Mouse (Mus musculus) frontal cortex, postnatal 25 days (tissue): Measurements from ENCODE around the gene Notch4.

ENCODE experiments used
- DNase-seq, 2 experiments: peaks; one replicate each; pipeline ENCODE4 v3.0.0; 2022; ENCODE audit warnings: low spot score in 2 of 2

Notch4 gene

GRCm38 (mm10) chr17:34626773-34627092 lies 62.7 kb downstream of the Notch4 start:
- DNase-seq = no peak

DNA sequence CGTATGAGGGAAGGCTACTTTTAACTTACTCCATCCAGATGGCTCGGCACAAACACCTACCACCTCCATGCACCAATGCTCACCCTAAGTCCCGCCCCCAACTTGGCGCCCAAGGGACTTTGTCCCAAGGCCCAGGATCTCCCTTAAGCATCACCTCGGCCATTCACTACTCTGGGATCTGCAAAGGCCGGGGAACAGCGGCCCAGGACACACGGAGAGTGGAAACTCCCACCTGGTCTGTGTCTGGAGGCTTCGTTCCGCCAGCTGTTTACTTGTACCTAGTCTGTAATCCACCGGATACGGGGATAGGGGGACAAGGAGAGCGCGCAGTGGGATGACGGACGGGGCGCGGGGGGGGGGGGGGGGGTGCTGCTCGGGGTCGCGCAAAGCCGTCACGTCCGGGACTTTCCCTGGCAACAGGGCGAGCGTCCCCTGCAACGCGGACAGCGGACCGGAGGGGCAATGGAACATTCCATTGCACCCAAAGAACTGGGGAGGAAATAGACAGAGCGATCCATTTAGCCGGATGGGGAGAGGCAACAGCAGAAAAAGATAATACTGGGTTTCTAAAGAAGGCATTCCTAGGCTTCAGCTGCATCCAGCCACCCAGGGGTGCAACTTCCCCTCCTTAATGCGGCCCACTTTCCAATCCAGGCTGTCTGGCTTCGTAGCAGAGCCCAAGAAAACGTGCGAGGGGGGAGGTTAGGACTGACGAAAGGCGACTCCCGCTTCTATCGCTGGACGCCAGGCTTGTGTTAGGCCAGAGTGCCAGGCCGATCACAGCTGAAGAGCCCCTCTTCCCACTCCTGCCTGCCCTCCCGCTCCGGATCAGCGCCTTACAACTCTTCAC lies 63.2 kb downstream of the Notch4 start:
- DNase-seq = peak; percentile 65 to 76

DNA sequence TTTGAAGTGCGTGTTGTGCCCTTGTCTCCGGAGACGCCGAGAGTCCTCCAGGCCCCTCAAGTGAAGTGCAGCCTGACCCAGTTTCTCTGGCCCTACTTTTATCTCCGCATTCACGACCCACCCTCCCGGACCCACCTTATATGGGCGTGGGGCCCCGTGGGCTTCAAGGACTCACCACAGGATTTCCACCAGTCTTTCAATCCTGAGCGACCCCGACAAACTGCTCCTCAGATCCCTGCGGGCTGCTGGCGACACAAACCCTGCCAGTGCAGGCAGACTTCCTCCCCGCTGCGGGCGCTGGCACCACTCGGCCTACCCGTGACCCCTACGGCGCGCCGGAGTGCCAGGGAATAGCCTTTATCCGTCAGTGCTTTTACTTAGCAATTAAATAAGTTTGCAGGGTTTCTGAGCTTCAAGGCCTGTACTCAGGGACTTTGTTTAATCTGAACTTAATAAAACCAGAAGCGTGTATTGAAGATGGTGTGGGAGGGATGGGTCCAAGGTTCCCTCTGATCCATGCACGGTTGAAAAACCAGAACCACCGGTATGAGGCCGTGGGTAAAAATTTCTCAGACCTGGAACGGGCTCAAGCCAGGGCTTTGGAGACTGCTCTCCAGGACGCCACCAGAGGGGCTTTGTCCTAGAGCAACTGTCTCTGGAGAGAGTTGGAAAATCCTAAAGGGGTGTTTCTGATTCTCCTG lies 64.0 kb downstream of the Notch4 start, which contains the start of gene Ppt2:
Ppt2 (minus strand) TSS at position 568 of the 701 bp plus-strand sequence.
- no peak for DNase-seq

- no peak for DNase-seq
These were observed 64.5 kb downstream of the Notch4 start for GRCm38 (mm10) chr17:34628644-34628967.

DNA sequence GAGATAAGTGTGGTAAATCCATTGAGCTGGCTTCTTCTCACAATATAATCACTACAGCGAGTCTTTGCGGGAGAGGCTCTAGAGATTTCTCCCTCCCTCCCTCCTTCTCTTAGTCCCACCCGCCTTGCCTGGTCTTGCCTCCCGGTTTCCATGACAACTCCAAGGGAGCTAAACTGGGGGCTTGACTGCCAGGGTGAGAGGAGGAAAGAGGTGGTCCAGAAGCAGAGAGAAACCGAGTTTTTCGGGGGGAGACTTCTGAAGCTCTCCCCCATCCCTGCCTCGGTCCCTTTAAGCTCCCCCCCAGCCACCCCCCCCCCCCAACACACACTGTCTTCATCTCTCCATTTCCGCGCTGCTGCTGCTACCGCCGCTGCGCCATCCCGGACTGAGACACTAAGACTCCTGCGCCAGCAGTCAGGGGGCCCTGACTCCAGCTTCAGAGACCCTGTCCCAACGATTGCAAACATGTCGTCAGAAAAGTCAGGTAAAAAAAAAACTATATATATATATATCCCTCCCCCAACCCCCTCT lies 65.2 kb downstream of the Notch4 start, which contains the start of gene Prrt1:
Prrt1 (plus strand) TSS at position 313 of the 531 bp plus-strand sequence.
- no peak for DNase-seq

DNA sequence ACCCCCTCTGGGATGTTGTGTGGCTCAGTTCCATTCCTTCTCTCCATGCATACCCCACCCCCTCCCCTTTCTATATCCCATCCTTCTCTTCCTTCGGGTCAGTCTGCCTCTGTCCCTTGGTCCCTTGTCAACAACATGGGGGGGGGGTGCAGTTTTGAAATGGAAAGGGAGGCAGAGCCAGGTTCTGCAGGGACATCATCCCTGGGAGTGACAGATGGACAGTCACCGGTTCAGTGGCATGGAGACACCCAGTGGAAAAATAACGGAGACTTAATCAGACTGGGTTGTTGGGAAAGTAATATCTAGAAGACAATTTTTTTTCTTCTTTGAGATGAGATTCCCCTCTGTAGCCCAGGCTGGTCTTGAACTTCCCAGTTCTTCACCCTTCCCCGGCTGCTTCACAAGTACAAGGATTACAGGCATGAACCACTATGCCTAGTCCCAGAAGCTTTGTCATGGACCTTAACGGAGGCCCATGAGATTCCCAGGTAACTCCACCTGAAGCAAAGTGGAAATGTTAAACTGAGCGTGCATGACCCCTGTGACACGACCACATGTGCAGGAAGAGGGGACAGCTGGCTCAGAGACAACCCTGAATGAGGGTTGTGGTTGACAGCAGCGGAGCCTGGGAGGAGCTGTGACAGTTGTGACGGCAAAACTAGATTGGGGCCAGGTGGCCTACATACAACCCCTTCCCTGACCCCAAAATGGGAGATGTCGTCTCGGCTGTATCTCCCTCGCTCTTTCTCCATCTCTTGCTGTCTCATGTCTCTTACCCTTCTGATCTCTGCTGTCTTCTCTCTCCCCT lies 65.9 kb downstream of the Notch4 start:
- no peak for DNase-seq

DNA sequence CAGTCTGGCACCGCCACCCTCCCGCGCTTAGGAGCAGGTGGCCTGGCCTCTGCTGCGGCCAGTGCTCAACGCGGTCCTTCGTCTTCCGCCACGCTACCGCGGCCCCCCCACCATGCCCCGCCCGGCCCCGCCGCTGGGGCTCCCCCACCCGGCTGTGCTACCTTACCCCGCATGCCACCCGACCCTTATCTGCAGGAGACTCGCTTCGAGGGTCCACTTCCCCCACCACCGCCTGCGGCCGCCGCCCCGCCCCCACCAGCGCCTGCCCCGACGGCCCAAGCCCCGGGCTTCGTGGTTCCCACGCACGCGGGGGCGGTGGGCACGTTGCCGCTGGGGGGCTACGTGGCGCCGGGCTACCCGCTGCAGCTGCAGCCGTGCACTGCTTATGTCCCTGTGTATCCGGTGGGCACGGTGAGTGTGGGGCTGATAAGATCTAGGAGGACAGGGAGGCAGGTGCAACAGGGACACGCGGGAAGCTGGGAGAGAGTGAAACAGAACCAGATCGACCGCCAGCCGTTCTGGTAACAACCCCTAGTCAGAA lies 66.8 kb downstream of the Notch4 start:
- no peak for DNase-seq

GRCm38 (mm10) chr17:34631647-34632046 lies 67.6 kb downstream of the Notch4 start:
- DNase-seq = no peak

- DNase-seq = peak; percentile 66 to 77
These were observed 68.2 kb downstream of the Notch4 start for GRCm38 (mm10) chr17:34632261-34632691.

DNA sequence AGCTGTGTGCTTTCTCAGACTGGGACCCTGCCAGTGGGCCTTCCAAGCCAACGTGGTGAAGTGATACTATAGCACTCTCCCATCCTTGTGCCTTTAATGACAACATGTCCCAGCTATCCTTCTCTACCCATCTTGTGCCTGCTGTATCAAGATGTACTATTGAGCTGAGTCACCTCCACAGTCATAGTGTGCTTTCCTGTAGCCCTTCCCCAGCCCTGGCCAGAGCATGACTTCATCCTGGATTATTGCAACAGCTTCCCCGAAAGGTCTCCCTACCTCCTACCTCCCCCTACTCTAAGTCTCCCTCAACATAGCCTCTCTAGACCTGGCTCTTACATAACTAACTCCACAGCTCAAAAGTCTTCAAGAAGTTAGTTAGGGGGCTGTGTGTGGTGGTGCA lies 71.6 kb downstream of the Notch4 start:
- no peak for DNase-seq

DNA sequence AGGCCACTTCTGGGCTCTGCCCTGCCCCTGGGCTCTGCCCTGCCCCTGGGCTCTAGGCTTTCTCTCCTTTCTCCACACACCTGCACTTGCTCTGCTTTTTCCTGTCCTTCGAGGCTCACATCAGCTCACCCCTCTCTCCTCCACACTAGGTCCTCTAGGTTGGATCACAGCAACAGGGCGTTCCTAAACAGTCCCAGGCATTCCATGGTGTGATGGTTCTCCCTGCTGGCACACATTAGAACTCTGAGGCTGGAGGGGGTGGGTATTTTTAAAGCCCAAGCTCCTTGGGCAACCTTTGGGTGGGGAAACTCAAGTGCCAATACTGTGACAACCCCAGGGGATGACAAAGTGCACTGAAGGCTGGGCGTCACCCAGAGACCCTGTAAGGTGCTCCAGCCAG lies 73.4 kb downstream of the Notch4 start:
- no peak for DNase-seq
